Mouse (Mus musculus) layer of hippocampus, adult 18-20 months (tissue): Measurements from ENCODE around the gene Unc80. TPM values are rescaled to one million over a fixed set of nuclear protein-coding genes. Genes with fewer than 3 reads are reported as not detected.

Experiments used
- DNase-seq, 2 experiments: peaks; one replicate each; pipeline ENCODE4 v3.0.0; 2022; ENCODE audit warnings: low spot score in 2 of 2
- total RNA-seq, 2 experiments: library from RNA; stranded (reverse); gene quantifications; 2 replicates each; pipeline ENCODE4 v1.2.3; 2021

Gene Unc80
- total RNA-seq, 2 experiments from 2014 or later: 217 to 225 TPM

GRCm38 (mm10) chr1:66702623-66703345, 234.6 kb downstream of the Unc80 start:
- DNase-seq: no peak

DNA sequence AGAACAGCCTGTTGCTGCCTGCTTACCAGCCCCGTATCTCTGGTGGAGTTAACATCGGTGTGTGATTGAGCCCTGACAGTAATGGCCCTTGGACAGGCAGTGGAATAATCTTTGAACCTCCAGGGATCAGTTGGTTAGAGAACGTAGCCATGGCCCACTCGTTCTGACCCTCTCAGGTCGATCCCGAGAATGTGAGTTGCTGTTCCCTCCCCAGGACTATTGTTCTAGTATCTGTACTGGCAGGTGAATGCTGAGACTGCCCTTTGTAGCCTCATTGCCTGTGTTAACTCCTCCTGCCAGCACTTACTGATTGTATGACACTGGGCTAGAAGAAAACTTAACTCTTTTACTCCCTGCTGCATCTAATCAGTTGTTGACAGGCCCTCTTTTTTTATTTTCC, 236.4 kb downstream of the Unc80 start:
- DNase-seq: no peak

GRCm38 (mm10) chr1:66712859-66713258, 244.7 kb downstream of the Unc80 start:
- DNase-seq: no peak

DNA sequence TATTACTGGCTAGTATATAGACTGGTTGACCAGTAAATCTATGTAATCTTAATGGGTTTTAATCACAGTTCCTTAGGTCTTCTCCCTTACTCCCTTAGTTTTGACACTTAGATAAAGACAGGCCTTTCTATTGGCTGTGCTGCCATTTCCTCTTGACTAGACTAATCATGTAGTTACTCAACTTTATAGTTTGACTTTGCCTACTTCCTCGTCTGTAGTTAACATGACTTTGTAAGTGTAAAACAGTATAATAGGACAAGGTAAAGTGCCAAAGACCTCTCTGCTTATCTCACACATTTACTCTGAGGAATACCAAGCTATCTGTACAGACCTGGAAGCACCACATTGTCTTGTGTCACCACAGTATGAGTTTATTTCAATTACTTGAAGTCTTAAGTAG, 262.4 kb downstream of the Unc80 start:
- DNase-seq: no peak

Other genes with a start within 250 kb of the Unc80 start
- gene Rpe, start 232.5 kb downstream of the Unc80 start, total RNA-seq: 10 to 100 TPM; 38.1 to 38.3 TPM